Mouse (Mus musculus): ENCODE measurements at regions not wholly inside any gene's neighbourhood (a gene's known extent, or its start where the extent isn't known, plus 50 kb on each side); places are given as distances from the start of the nearest gene placed in this dataset.

DNA sequence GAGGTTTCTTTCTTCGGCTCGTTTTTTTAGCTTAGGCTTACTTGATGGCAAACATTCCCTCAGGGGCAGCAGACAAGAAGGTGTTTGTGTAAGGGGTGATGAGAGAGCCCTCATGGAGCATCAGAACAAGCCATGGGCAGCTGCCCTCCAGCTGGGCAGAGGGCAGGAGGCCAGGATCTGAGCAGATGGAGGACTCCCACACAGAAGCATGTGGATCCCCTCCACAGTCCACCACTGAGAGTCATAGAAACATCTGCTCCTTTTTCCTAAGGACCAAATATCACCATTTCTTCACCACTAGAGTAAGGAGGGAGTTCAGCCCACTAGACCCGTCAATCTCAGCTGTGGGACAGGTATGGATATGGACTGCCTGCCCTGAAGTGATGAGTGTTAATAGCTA is 214.4 kb downstream of the Qk start:
- Histone ChIP-seq H3K4me1 (replicated peaks) (peaks cover 10% of the 10 kb centered on the region), H3K36me3 (no peaks in the 10 kb centered on the region), H3K4me2 (no peak overlapping the region), H3K4me3 (no peak overlapping the region), H3K27me3 (no peaks in the 10 kb centered on the region), H3K27ac (replicated peaks) (no peak overlapping the region), H3K9ac (no peak overlapping the region), H3K9me3 (no peaks in the 10 kb centered on the region)
- no peak for ATAC-seq (ENCODE audit: low read depth)
- 77% methylated on average over 3 of the region's 3 CpGs for WGBS

DNA sequence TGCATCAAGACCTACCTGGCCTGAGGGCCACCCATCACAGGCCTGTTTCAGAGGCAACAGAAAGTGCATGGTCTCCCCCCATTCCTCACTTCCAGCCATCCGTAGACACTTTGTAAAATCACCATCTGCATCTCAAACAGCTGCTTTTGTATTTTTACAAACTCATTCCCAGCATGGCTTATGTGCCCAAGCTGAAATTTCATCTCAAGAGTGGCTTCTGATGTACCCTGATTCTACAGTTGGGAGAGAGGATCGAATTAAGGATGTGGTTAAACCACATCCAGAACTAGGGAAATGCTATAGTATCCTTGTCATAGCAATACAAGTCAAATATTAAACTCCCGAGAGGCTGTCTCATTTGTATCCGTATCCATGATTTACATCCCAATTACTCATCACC is 221.5 kb downstream of the Qk start:
- 80% methylated on average over 4 of the region's 4 CpGs for WGBS
- no peak overlapping the region for H3K4me3 ChIP-seq
- H3K9me3 ChIP-seq = 0 out of 2 replicates have a peak, but pooled peaks cover under 1% of the 10 kb centered on the region
- H3K27me3 ChIP-seq = no peaks in the 10 kb centered on the region
- no peak overlapping the region for H3K9ac ChIP-seq
- H3K4me2 ChIP-seq = no peak overlapping the region
- H3K36me3 ChIP-seq = no peaks in the 10 kb centered on the region
- H3K27ac ChIP-seq (replicated peaks) = no peak overlapping the region
- H3K4me1 ChIP-seq (replicated peaks) = no peaks in the 10 kb centered on the region
- ATAC-seq (ENCODE audit: low read depth) = no peak

DNA sequence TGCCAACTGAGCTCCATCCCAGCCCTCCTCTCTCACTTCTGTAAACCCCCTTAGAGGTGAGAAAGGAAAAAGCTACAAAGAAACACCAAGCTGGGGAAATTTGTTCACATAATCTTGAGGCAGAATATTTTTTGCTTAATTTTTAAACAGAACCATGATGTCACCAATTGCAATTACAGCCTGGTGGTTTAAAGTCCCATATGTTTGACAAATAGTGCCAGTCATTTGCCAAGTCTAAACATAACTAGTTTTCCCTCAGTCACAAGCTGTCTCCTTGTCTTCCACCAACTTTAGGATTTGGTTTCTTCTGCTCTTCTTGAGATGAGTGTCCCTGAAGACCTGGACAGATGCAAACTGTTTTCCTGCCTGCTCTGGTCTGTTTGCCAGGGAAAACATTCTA is 222.0 kb downstream of the Qk start:
- Histone ChIP-seq H3K4me3 (no peak overlapping the region), H3K4me2 (no peak overlapping the region), H3K27ac (replicated peaks) (no peak overlapping the region), H3K9me3 (0 out of 2 replicates have a peak, but pooled peaks cover 5% of the 10 kb centered on the region), H3K4me1 (replicated peaks) (no peaks in the 10 kb centered on the region), H3K36me3 (no peaks in the 10 kb centered on the region), H3K27me3 (no peaks in the 10 kb centered on the region), H3K9ac (no peak overlapping the region)
- ATAC-seq (ENCODE audit: low read depth) = no peak

DNA sequence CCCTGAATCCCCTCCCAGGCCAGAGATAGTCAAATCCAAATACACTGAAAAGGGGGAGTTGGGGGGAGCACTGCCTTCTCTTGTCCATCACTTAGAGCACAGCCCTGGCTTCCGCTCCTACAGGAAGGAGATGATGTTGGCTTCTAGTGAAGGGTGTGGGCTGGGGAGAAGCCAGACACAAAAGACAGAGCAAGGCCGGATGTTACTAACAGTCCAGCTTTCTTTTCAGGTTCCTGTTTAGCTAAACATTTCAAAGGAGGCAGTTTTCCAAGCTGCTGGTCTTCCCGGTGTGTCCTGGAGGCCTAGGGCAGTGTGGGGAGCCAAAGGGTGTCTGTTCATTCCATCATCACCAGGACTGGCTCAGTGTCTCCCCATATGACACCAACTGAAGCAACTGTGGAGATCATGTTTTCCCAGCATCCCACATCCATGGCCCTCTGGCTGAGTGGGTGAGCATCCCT is 223.8 kb downstream of the Qk start:
- 86% methylated on average over 3 of the region's 3 CpGs for WGBS

DNA sequence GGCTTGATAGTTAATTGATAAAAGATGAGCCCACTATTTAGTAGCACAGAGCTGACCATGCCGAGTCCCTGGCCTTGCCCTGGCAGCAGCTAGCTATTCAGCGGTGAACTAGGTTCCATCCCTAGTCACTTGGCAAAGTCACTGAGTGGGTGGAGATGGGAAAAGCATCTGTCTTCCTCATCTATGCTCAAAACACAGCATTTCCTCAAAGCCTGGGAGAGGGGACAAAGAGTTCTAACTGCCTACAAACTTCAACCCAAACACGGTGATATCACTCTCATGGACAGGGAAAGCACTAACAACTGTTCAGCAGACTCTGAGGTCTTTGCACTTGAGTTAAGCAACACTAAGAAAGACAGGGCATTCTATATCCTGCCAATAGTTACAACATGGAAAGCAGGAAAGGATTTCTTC is 225.5 kb downstream of the Qk start:
- Histone ChIP-seq H3K4me1 (replicated peaks) (no peaks in the 10 kb centered on the region), H3K4me2 (no peak overlapping the region), H3K9ac (no peak overlapping the region), H3K27ac (replicated peaks) (no peak overlapping the region), H3K9me3 (peaks cover 17% of the 10 kb centered on the region), H3K4me3 (no peak overlapping the region), H3K27me3 (no peaks in the 10 kb centered on the region), H3K36me3 (no peaks in the 10 kb centered on the region)
- ATAC-seq (ENCODE audit: low read depth) = no peak
- WGBS = 74% methylated on average over 3 of the region's 3 CpGs

More for the DNA sequence above, 223.8 kb downstream of the Qk start:
- Histone ChIP-seq H3K4me2 (no peak overlapping the region), H3K4me3 (no peak overlapping the region), H3K36me3 (no peaks in the 10 kb centered on the region), H3K27me3 (no peaks in the 10 kb centered on the region), H3K27ac (replicated peaks) (peak overlapping the region; percentile 46), H3K9me3 (peaks cover 17% of the 10 kb centered on the region), H3K4me1 (replicated peaks) (no peaks in the 10 kb centered on the region), H3K9ac (no peak overlapping the region)
- no peak for ATAC-seq (ENCODE audit: low read depth)

DNA sequence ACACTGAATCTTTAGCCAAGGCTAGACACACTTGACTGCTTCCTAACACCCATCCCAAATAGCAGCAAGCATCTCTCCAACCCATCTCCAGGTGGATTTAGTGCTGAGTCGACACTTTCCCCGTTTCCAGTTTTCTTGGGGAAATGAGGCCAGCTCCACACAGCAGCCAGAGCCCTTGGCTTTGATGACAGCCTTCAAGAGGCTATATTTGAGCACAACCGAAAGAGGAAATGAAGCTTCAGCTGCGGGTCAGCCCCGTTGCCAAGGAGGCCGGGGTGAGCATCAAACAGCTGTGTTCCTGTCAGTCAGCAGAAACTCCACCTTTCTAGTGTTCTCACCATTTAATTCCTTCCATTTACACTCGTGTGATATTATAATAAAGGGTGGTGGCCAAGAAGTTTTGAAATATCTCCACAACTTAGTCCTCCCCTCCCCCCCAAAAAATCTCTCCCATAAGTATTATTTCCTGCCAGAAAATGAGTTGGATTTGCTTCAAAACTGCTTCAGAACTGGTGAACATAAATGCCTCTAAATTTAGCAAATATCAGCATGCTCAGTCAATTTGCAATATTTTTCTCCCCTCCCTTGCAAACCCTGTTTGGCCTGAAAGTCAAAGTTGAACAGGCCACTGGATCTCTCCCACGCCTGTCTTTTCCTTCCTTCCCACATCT is 226.1 kb downstream of the Qk start:
- 78% methylated on average over 8 of the region's 8 CpGs for WGBS
- no peaks in the 10 kb centered on the region for H3K27me3 ChIP-seq
- peaks cover 17% of the 10 kb centered on the region for H3K9me3 ChIP-seq
- no peaks in the 10 kb centered on the region for H3K36me3 ChIP-seq
- no peak overlapping the region for H3K4me3 ChIP-seq
- H3K27ac ChIP-seq (replicated peaks) = no peak overlapping the region
- H3K4me2 ChIP-seq = no peak overlapping the region
- no peaks in the 10 kb centered on the region for H3K4me1 ChIP-seq (replicated peaks)
- no peak overlapping the region for H3K9ac ChIP-seq
- no peak; the same call in 1 of the 2 replicates for ATAC-seq (ENCODE audit: low read depth)

DNA sequence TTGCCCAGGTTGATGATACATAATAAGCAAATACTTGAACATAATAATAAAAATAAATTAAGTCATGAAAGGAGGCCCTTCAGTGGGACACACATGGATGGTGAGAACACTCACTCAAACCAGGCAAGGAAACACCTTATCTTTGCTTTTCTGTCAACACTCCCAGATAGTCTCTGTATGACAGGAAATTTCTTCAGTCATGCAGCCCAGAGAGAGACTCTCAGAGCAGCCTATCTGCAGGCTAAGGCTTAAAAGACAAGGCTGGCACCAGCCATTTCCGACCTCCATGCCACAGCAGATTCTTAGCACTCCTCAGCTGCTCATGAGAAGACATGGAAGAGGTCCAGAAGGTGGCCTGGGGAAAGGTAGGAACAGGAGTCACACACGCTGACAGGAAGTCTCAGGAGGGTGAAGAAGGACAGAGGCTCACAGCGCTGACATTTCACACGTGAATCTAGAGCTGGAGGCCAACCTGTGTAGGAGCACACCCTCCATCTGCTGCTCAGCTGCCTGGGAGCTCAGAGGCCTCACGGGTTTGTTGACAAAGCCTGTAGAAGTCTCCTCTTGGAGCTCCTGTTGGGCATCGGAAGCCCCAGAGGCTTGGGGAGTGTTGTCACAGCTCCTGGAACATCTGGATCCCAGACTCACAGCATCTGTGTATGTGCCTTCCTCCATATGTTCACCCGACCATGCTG is 232.3 kb downstream of the Qk start:
- Histone ChIP-seq H3K27me3 (no peaks in the 10 kb centered on the region), H3K4me2 (no peak overlapping the region), H3K9me3 (peaks cover 11% of the 10 kb centered on the region), H3K9ac (no peak overlapping the region), H3K4me3 (no peak overlapping the region), H3K4me1 (replicated peaks) (no peaks in the 10 kb centered on the region), H3K36me3 (no peaks in the 10 kb centered on the region), H3K27ac (replicated peaks) (no peak overlapping the region)
- 81% methylated on average over 7 of the region's 7 CpGs for WGBS
- ATAC-seq (ENCODE audit: low read depth) = no peak

DNA sequence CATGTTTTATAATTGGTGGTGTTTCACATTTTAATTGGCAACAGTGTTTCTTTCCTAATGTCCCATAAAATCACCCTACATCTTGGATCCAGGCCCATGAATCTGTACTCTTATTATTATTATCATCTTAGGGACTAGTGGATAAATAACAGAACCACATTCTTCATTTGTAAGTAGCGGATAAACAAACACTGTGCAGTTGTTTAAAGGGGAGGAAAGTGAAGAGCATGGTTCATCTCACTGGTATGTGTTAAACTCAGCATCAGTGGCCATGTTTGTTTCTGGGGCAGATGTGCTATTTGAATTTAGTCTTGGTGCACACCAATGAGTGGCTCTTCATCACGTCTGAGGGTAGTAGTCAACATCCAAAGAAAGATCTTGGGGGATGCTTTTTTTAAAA is 233.1 kb downstream of the Qk start:
- no peak overlapping the region for H3K4me3 ChIP-seq
- WGBS = 86% methylated on average over 2 of the region's 2 CpGs
- H3K9ac ChIP-seq = no peak overlapping the region
- ATAC-seq (ENCODE audit: low read depth) = no peak
- no peak overlapping the region for H3K4me2 ChIP-seq
- H3K36me3 ChIP-seq = no peaks in the 10 kb centered on the region
- H3K27me3 ChIP-seq = no peaks in the 10 kb centered on the region
- no peak overlapping the region for H3K27ac ChIP-seq (replicated peaks)
- peaks cover 5% of the 10 kb centered on the region; the same call in 1 of the 2 replicates for H3K9me3 ChIP-seq
- H3K4me1 ChIP-seq (replicated peaks) = peaks cover 6% of the 10 kb centered on the region

DNA sequence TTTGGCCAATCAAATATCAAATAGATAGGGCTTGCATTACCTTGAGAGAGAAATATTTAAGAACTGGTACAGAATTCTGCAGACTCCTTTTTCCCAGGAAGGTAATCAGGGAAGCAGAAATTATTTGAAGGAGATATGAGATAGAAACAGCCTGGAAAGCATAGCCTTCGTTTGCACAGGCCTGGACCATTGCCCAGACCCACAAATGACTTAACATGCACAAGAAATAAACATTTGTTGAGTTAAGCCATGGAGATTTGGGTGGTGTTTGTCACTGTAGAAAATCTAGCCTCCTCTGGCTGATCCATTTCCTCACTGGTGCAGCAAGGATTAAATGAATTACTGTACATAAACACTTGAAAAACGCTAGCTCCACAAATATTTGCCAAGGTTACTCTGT is 233.5 kb downstream of the Qk start:
- Histone ChIP-seq H3K27ac (replicated peaks) (no peak overlapping the region), H3K9me3 (peaks cover under 1% of the 10 kb centered on the region; the same call in 1 of the 2 replicates), H3K36me3 (no peaks in the 10 kb centered on the region), H3K4me3 (no peak overlapping the region), H3K4me1 (replicated peaks) (peaks cover 7% of the 10 kb centered on the region), H3K27me3 (no peaks in the 10 kb centered on the region), H3K4me2 (no peak overlapping the region), H3K9ac (no peak overlapping the region)
- 64% methylated on average over 2 of the region's 2 CpGs for WGBS
- no peak for ATAC-seq (ENCODE audit: low read depth)

DNA sequence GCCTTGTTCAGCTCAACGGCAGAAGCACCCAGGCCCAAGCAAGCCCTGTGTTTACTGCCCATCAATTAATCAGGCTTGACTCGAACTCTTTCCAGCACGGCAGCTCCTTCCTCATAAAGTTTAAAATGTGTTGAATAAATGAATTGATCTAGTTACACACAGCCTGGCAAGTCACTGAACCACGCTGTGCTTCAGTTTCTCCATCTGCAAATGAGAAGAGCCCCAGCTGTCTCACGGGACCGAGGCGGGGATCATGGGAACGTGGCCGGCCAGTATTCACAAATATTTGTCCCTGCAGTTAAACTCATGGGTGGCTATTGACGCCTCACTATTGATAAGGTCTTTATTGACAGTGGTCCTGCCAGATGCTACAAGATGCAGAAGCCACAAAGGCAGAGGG is 237.9 kb downstream of the Qk start:
- ATAC-seq (ENCODE audit: low read depth) = no peak
- H3K36me3 ChIP-seq = no peaks in the 10 kb centered on the region
- H3K27ac ChIP-seq (replicated peaks) = 0 out of 2 replicates have a peak overlapping the region, but pooled peaks have one; percentile 13
- H3K4me3 ChIP-seq = no peak overlapping the region
- no peaks in the 10 kb centered on the region for H3K27me3 ChIP-seq
- H3K4me1 ChIP-seq (replicated peaks) = peaks cover 23% of the 10 kb centered on the region
- H3K9me3 ChIP-seq = no peaks in the 10 kb centered on the region
- 47% methylated on average over 10 of the region's 10 CpGs for WGBS
- H3K4me2 ChIP-seq = no peak overlapping the region
- H3K9ac ChIP-seq = no peak overlapping the region

DNA sequence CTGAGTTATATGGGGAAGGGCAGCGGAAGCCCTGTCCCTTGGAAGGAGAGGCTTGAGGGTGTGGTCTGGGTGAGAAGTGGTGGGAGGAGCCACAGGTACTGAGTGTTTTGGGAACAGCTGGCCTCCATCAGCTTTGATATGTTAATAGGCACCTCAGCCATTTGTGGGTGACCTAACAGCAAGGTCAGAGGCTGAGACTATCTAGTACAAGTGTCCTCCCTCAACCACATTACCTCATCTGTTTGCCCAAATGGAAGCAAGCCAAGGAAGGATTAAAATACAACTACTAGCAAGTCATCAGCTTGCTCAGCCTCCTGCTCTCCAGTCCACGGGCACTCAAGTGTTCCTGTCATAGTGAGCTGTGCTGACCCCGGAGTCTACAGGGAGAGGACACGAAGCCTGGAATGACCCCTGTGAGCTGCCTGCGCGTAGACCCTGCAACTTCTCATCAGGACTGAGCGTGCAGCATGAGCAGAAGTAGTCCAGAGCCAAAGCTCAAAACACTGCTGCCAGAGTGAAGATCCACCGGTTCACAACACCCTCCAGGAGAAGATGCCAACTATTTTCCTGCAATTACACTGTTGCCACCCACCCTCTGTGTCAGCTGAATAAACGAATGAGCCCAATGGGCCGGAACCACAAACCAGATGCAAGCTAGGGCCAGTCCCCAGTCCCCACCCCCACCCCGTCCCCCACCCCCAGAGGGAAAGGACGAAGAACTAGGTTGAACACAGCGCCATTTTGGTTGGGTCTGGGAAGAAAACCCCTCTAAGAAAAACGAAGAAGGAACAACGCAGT is 239.6 kb downstream of the Qk start:
- 0 out of 2 replicates have a peak, but pooled peaks have one; percentile 23 for ATAC-seq (ENCODE audit: low read depth)
- H3K36me3 ChIP-seq = no peaks in the 10 kb centered on the region
- 78% methylated on average over 15 of the region's 15 CpGs for WGBS
- H3K9ac ChIP-seq = no peak overlapping the region
- H3K9me3 ChIP-seq = no peaks in the 10 kb centered on the region
- H3K27me3 ChIP-seq = no peaks in the 10 kb centered on the region
- H3K27ac ChIP-seq (replicated peaks) = no peak overlapping the region
- peaks cover 23% of the 10 kb centered on the region for H3K4me1 ChIP-seq (replicated peaks)
- no peak overlapping the region for H3K4me3 ChIP-seq
- H3K4me2 ChIP-seq = no peak overlapping the region
